Mouse (Mus musculus) forebrain, embryonic 11.5 days (tissue): ENCODE measurements around the gene Gab1. TPM values are rescaled to one million over a fixed set of nuclear protein-coding genes. Genes with fewer than 3 reads are reported as not detected.

Experiments used
- ATAC-seq: fragments of 200-750 bp; cut with Nextera tagmentation; replicated peaks from 2 replicates; pipeline ENCODE4 v1.8.0; 2017; ENCODE audit warnings: moderate TSS enrichment; ENCODE audit not compliant: low FRiP score
- DNase-seq: peaks from one replicate; pipeline ENCODE4 v3.0.0-alpha.2; 2017; ENCODE audit warnings: low spot score
- H3K27ac ChIP-seq: fragments of 300-500 bp; sonication (generic); 2 replicates; pipeline ENCODE4 v1.5.1; 2014; ENCODE audit warnings: low read depth, low read length
- H3K27me3 ChIP-seq: fragments of 300-500 bp; sonication (generic); 2 replicates; pipeline ENCODE4 v1.6.1; 2014; ENCODE audit warnings: mild to moderate bottlenecking, low read length, mixed read lengths; ENCODE audit not compliant: control insufficient read depth, insufficient read depth
- H3K36me3 ChIP-seq: fragments of 300-500 bp; sonication (generic); 2 replicates; pipeline ENCODE4 v1.6.1; 2014; ENCODE audit warnings: mild to moderate bottlenecking, low read length, moderate library complexity, mixed read lengths; ENCODE audit not compliant: control insufficient read depth, insufficient read depth
- H3K4me1 ChIP-seq: fragments of 300-500 bp; sonication (generic); replicated peaks from 2 replicates; pipeline ENCODE4 v1.6.1; 2014; ENCODE audit warnings: low read length, mixed read lengths; ENCODE audit not compliant: control insufficient read depth, insufficient read depth
- H3K4me2 ChIP-seq: fragments of 300-500 bp; sonication (generic); 2 replicates; pipeline ENCODE4 v1.6.1; 2014; ENCODE audit warnings: low read depth, mild to moderate bottlenecking, low read length, moderate library complexity, mixed read lengths; ENCODE audit not compliant: severe bottlenecking
- H3K4me3 ChIP-seq: fragments of 300-500 bp; sonication (generic); 2 replicates; pipeline ENCODE4 v1.5.1; 2014; ENCODE audit warnings: low read depth, low read length
- H3K9ac ChIP-seq: fragments of 300-500 bp; sonication (generic); 2 replicates; pipeline ENCODE4 v1.6.1; 2014; ENCODE audit warnings: low read length
- H3K9me3 ChIP-seq: fragments of 300-500 bp; sonication (generic); 2 replicates; pipeline ENCODE4 v1.6.1; 2016; ENCODE audit warnings: low read length, mixed read lengths; ENCODE audit not compliant: control insufficient read depth
- WGBS: fragments of 180-500 bp; shearing (Covaris S2); extraction: QIAGEN DNeasy Blood & Tissue Kit; methylation state at CpG from one replicate; pipeline ENCODE4 v1.1.7; 2014; 5-methylcytosine and 5-hydroxymethylcytosine counted together
- polyA plus RNA-seq: library from polyadenylated mRNA; unstranded; fragments of >200 nt; fragmentation: Nextera tagmentation; extraction: Ambion mirVana; gene quantifications from 2 replicates; pipeline ENCODE4 v1.2.1, GENCODE M21; 2014

Gab1 gene
- polyA plus RNA-seq, 1 experiment from 2014 or later, result 19.1 TPM

- H3K27ac ChIP-seq, result no peak overlapping the region
- no peak for DNase-seq
- H3K27me3 ChIP-seq, result no peaks in the 10 kb centered on the region
- no peak; the same call in 1 of the 2 replicates for ATAC-seq
- H3K9me3 ChIP-seq, result no peaks in the 10 kb centered on the region
- peaks cover 8% of the 10 kb centered on the region; the same call in 1 of the 2 replicates for H3K4me1 ChIP-seq
- WGBS, result 26% methylated on average over 4 of the region's 4 CpGs
- no peak overlapping the region for H3K4me3 ChIP-seq
- H3K36me3 ChIP-seq, result no peaks in the 10 kb centered on the region
- no peak overlapping the region for H3K9ac ChIP-seq
- H3K4me2 ChIP-seq, result no peak overlapping the region
Observed at GRCm38 (mm10) chr8:80804066-80804619, 76.2 kb downstream of the Gab1 start.

DNA sequence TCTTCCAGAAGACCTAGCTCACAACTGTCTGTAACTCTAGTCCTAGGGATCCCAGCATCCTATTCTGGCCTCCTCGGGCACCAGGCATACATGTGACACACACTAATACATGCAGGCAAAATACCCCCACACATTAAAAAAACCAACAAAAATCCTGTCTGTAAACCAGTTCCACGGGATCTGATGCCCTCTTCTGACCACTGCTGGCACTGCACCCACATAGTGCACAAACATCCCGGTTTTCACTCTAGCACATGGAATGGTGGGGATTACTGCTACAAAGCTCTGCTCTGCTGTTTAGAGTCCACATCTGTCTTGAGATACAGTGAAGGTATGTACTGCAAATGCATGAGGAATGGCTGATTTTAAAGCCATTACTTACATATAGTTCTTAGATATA lies 81.5 kb downstream of the Gab1 start:
- Histone ChIP-seq H3K4me3 (no peak overlapping the region), H3K4me1 (peaks cover 2% of the 10 kb centered on the region; the same call in 1 of the 2 replicates), H3K27ac (no peak overlapping the region), H3K9me3 (no peaks in the 10 kb centered on the region), H3K4me2 (no peak overlapping the region), H3K36me3 (no peaks in the 10 kb centered on the region; the same call in 1 of the 2 replicates), H3K27me3 (no peaks in the 10 kb centered on the region), H3K9ac (no peak overlapping the region)
- WGBS, result 90% methylated on average over 3 of the region's 3 CpGs
- DNase-seq, result no peak
- ATAC-seq, result no peak

GRCm38 (mm10) chr8:80798198-80798777 lies 82.0 kb downstream of the Gab1 start:
- Histone ChIP-seq H3K4me2 (no peak overlapping the region), H3K27me3 (no peaks in the 10 kb centered on the region), H3K9ac (no peak overlapping the region), H3K4me1 (no peaks in the 10 kb centered on the region), H3K27ac (no peak overlapping the region), H3K36me3 (no peaks in the 10 kb centered on the region; the same call in 1 of the 2 replicates), H3K4me3 (no peak overlapping the region), H3K9me3 (no peaks in the 10 kb centered on the region)
- 90% methylated on average over 7 of the region's 7 CpGs for WGBS
- DNase-seq (no peak), ATAC-seq (no peak)

- Histone ChIP-seq H3K9me3 (no peaks in the 10 kb centered on the region), H3K4me2 (no peak overlapping the region), H3K4me1 (no peaks in the 10 kb centered on the region), H3K27me3 (no peaks in the 10 kb centered on the region), H3K9ac (no peak overlapping the region), H3K4me3 (no peak overlapping the region), H3K27ac (no peak overlapping the region), H3K36me3 (no peaks in the 10 kb centered on the region; the same call in 1 of the 2 replicates)
- ATAC-seq, result no peak
- 90% methylated on average over 4 of the region's 4 CpGs for WGBS
- DNase-seq, result no peak
Observed at GRCm38 (mm10) chr8:80796070-80796469, 84.2 kb downstream of the Gab1 start.

- Histone ChIP-seq H3K4me1 (no peaks in the 10 kb centered on the region), H3K4me3 (no peak overlapping the region), H3K27ac (no peak overlapping the region), H3K4me2 (no peak overlapping the region), H3K27me3 (no peaks in the 10 kb centered on the region), H3K9me3 (no peaks in the 10 kb centered on the region), H3K36me3 (no peaks in the 10 kb centered on the region; the same call in 1 of the 2 replicates), H3K9ac (no peak overlapping the region)
- WGBS, result 89% methylated on average over 19 of the region's 19 CpGs
- DNase-seq (no peak), ATAC-seq (no peak)
Observed at GRCm38 (mm10) chr8:80794585-80795509, 85.5 kb downstream of the Gab1 start.

DNA sequence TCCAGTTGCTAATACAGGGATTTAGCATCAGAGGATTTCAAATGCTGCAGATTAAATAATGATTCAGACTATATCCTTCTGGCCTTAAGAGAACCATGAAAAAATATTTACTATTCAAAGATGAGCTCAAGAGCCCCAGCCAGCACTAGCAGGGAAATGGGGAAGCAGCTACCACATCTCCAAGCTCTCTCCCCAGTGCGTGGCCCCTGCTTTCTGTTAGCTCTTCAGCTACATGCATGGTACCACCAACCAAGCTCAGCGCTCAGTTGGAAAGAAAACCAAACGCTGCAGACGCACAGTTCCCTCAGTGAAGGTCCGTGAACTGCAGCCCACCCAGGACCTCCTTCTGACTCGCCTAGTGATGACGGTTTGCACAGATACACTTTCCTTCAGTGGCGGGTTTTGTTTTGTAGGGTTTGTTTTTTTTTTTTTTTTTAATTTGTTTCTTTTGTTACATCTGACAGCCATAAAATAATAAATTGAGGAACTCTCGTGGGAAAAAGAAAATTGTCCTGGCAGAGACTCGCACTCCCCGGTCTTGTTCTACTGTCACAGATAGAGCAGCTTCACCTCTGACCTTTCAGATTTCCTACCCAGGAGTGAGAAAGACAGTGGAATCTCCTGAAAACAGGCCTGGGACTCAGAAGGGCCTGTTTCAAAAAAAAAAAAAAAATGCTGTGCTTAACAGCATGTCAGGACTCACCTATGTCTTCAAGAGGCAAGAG lies 86.4 kb downstream of the Gab1 start:
- Histone ChIP-seq H3K27me3 (no peaks in the 10 kb centered on the region), H3K4me2 (no peak overlapping the region), H3K9me3 (no peaks in the 10 kb centered on the region), H3K4me1 (no peaks in the 10 kb centered on the region), H3K27ac (no peak overlapping the region), H3K36me3 (no peaks in the 10 kb centered on the region; the same call in 1 of the 2 replicates), H3K4me3 (no peak overlapping the region), H3K9ac (no peak overlapping the region)
- no peak for ATAC-seq
- no peak for DNase-seq
- 81% methylated on average over 11 of the region's 11 CpGs for WGBS

GRCm38 (mm10) chr8:80792214-80792613 lies 88.1 kb downstream of the Gab1 start:
- 88% methylated on average over 5 of the region's 5 CpGs for WGBS
- H3K36me3 ChIP-seq, result no peaks in the 10 kb centered on the region
- H3K4me2 ChIP-seq, result no peak overlapping the region
- H3K4me3 ChIP-seq, result no peak overlapping the region
- H3K4me1 ChIP-seq, result no peaks in the 10 kb centered on the region
- H3K27ac ChIP-seq, result no peak overlapping the region
- DNase-seq, result no peak
- ATAC-seq, result no peak
- H3K27me3 ChIP-seq, result no peaks in the 10 kb centered on the region
- no peak overlapping the region for H3K9ac ChIP-seq
- H3K9me3 ChIP-seq, result no peaks in the 10 kb centered on the region

GRCm38 (mm10) chr8:80789324-80789723 lies 91.0 kb downstream of the Gab1 start:
- 94% methylated on average over 6 of the region's 6 CpGs for WGBS
- ATAC-seq, result no peak
- H3K27me3 ChIP-seq, result no peaks in the 10 kb centered on the region

More at GRCm38 (mm10) chr8:80789324-80789723, 91.0 kb downstream of the Gab1 start:
- DNase-seq, result no peak
- Histone ChIP-seq H3K4me2 (no peak overlapping the region), H3K9ac (no peak overlapping the region), H3K4me1 (no peaks in the 10 kb centered on the region), H3K9me3 (no peaks in the 10 kb centered on the region), H3K36me3 (no peaks in the 10 kb centered on the region), H3K4me3 (no peak overlapping the region), H3K27ac (no peak overlapping the region)
